Mouse (Mus musculus) intestine, embryonic 14.5 days (tissue): ENCODE data around the gene Myadm. TPM values are rescaled to one million over a fixed set of nuclear protein-coding genes. Genes with fewer than 3 reads are reported as not detected.
"Not testable (repeated sequence)": the region's sequence is repeated elsewhere in the genome, so short reads cannot be mapped to it uniquely, and the experiment has no call there.

Experiments
- ATAC-seq: fragments of 200-750 bp; cut with Nextera tagmentation; replicated peaks from 2 replicates; pipeline ENCODE4 v1.8.0; 2017; ENCODE audit warnings: low read depth, moderate number of reproducible peaks, moderate TSS enrichment, moderate library complexity; ENCODE audit not compliant: low FRiP score, low TSS enrichment
- DNase-seq: peaks from one replicate; pipeline ENCODE4 v3.0.0-alpha.2; 2018; ENCODE audit warnings: low spot score
- H3K27ac ChIP-seq: fragments of 300-500 bp; sonication (generic); 2 replicates; pipeline ENCODE4 v1.5.1; 2014; ENCODE audit warnings: low read depth, mild to moderate bottlenecking, control low read depth
- H3K27me3 ChIP-seq: fragments of 300-500 bp; sonication (generic); replicated peaks from 2 replicates; pipeline ENCODE4 v1.6.1; 2014; ENCODE audit warnings: low read length, control low read depth; ENCODE audit not compliant: control insufficient read depth, insufficient read depth
- H3K36me3 ChIP-seq: fragments of 300-500 bp; sonication (generic); 2 replicates; pipeline ENCODE4 v1.6.1; 2014; ENCODE audit warnings: low read length, control low read depth; ENCODE audit not compliant: control insufficient read depth, insufficient read depth
- H3K4me1 ChIP-seq: fragments of 300-500 bp; sonication (generic); replicated peaks from 2 replicates; pipeline ENCODE4 v1.6.1; 2014; ENCODE audit warnings: low read length, control low read depth, mixed read lengths; ENCODE audit not compliant: control insufficient read depth, insufficient read depth
- H3K4me2 ChIP-seq: fragments of 300-500 bp; sonication (generic); 2 replicates; pipeline ENCODE4 v1.6.1; 2014; ENCODE audit warnings: low read length
- H3K4me3 ChIP-seq: fragments of 300-500 bp; sonication (generic); 2 replicates; pipeline ENCODE4 v1.5.1; 2014; ENCODE audit warnings: low read depth, low read length, control low read depth, mixed read lengths
- H3K9ac ChIP-seq: fragments of 300-500 bp; sonication (generic); 2 replicates; pipeline ENCODE4 v1.6.1; 2014; ENCODE audit warnings: mild to moderate bottlenecking, low read length
- H3K9me3 ChIP-seq: fragments of 300-500 bp; sonication (generic); 2 replicates; pipeline ENCODE4 v1.6.1; 2016; ENCODE audit warnings: low read length, control low read depth; ENCODE audit not compliant: control insufficient read depth
- WGBS: fragments of 180-500 bp; shearing (Covaris S2); extraction: QIAGEN DNeasy Blood & Tissue Kit; methylation state at CpG from one replicate; pipeline ENCODE4 v1.1.7; 2014; 5-methylcytosine and 5-hydroxymethylcytosine counted together
- polyA plus RNA-seq: library from polyadenylated mRNA; unstranded; fragments of >200 nt; fragmentation: Nextera tagmentation; extraction: Ambion mirVana; gene quantifications from 2 replicates; pipeline ENCODE4 v1.2.1, GENCODE M21; 2014

Myadm gene
- polyA plus RNA-seq, 1 experiment from 2014 or later: 182 TPM

DNA sequence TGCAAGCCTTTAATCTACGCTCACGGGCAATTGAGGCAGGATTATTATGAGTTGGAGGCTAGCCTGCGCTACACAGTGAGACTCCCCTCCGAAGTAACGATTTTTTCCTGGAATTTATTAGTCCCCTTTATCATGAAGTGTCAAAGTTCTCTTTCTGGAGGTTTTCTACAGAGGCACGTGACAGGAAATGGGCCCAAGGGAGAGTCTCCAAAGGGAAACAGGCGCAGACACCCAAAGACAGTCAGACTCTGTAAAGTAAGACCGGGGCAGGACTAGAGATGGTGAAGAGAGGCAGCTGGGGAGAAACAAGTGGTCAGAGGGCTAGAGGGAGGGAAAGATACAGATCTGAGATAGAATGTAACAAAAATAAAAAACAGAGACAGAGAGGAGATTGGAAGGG lies 21.0 kb upstream of the Myadm start:
- H3K4me3 ChIP-seq: no peak overlapping the region
- no peaks in the 10 kb centered on the region for H3K36me3 ChIP-seq
- H3K27ac ChIP-seq: no peak overlapping the region
- no peaks in the 10 kb centered on the region for H3K9me3 ChIP-seq
- no peak overlapping the region for H3K9ac ChIP-seq
- DNase-seq: peak; percentile 21
- no peak overlapping the region for H3K4me2 ChIP-seq
- no peak for ATAC-seq
- WGBS: 60% methylated on average over 8 of the region's 8 CpGs
- H3K4me1 ChIP-seq: no peaks in the 10 kb centered on the region
- H3K27me3 ChIP-seq: peaks cover 6% of the 10 kb centered on the region; the same call in 1 of the 2 replicates

DNA sequence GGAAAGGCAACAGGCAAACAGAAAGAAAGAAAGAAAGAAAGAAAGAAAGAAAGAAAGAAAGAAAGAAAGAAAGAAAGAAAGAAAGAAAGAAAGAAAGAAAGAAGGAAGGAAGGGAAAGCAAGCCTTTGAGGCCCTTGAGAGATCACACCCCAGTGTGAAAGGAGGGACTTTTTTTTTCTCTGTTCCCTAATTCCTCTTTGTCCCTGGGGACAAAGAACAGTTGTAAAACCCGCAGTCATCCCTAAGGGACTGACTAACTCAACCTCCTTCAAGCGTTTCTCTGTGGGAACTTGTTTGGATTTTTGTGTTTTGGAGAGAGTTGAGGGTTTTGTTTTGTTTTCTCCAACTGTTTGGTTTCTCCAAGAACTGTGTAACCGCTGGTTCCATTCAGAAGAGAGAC lies 20.6 kb upstream of the Myadm start:
- 27% methylated on average over 3 of the region's 3 CpGs for WGBS
- no peaks in the 10 kb centered on the region for H3K4me1 ChIP-seq
- DNase-seq (peak; percentile 48), ATAC-seq (no peak)
- H3K9ac ChIP-seq: no peak overlapping the region
- H3K4me3 ChIP-seq: no peak overlapping the region
- no peaks in the 10 kb centered on the region for H3K36me3 ChIP-seq
- H3K27ac ChIP-seq: no peak overlapping the region
- peaks cover 6% of the 10 kb centered on the region; the same call in 1 of the 2 replicates for H3K27me3 ChIP-seq
- H3K9me3 ChIP-seq: no peaks in the 10 kb centered on the region
- H3K4me2 ChIP-seq: no peak overlapping the region

DNA sequence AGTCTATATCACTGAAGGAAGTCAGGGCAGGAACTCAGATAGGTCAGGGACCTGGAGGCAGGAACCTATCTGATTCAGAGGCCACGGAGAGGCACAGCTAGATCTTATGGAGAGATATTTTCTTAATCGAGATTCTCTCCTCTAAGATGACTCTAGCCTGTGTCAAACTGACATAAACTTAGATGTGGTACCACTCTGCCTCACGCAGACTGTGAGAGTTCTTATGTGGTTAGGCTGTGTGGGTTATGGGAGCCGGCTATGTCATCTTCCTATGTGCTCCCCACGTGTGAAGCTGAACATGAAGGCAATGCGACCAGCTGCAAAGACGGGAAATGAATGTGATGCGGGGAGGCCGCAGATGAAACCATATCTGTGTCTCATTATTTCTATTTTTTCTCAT lies 16.7 kb upstream of the Myadm start:
- H3K27ac ChIP-seq: no peak overlapping the region
- ATAC-seq (no peak), DNase-seq (no peak)
- WGBS: 87% methylated on average over 9 of the region's 9 CpGs
- H3K27me3 ChIP-seq: no peaks in the 10 kb centered on the region
- H3K4me3 ChIP-seq: no peak overlapping the region
- no peak overlapping the region for H3K9ac ChIP-seq
- H3K36me3 ChIP-seq: no peaks in the 10 kb centered on the region
- no peaks in the 10 kb centered on the region for H3K9me3 ChIP-seq
- no peaks in the 10 kb centered on the region for H3K4me1 ChIP-seq
- no peak overlapping the region for H3K4me2 ChIP-seq

DNA sequence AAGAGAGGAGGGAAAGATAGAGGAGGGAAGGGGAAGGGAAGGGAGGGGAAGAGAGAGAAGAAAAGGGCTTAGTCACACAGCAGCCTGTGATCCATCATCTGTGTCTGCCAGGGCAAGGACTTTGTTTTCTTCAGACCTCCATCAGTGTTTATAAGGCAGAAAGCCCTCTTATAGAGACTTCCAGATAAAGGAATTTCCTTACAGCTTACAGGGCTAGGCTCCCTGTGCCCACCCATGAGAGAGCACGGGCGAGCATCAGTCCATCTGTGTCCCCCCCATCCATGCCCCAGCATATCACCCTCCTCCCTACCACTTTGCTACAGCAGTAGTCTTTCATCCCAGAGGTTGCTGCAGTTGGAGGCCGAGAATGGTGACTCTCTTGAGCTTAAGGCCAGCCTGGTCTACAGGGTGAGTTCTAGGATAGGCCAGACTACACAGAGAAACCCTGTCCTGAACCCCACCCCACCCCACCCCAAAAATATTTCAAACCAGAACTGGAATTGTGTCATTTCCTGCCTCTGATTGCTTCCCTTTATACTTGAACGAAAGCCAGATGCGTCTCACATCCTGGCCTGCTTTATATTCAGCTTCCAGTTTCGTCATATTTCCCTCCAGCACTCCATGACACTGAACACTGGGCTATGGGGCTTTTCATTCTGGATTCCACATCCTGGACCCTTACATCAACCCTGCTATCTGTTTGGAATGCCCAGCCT lies 13.3 kb upstream of the Myadm start:
- 26% methylated on average over 6 of the region's 6 CpGs for whole genome bisulfite sequencing
- ATAC-seq: 0 out of 2 replicates have a peak, but pooled peaks have one; percentile 58
- Histone ChIP-seq H3K4me3 (no peak overlapping the region), H3K4me2 (no peak overlapping the region), H3K27ac (peak overlapping the region; percentile 82), H3K9ac (no peak overlapping the region), H3K27me3 (no peaks in the 10 kb centered on the region), H3K4me1 (no peaks in the 10 kb centered on the region), H3K36me3 (no peaks in the 10 kb centered on the region), H3K9me3 (no peaks in the 10 kb centered on the region)
- DNase-seq: no peak

DNA sequence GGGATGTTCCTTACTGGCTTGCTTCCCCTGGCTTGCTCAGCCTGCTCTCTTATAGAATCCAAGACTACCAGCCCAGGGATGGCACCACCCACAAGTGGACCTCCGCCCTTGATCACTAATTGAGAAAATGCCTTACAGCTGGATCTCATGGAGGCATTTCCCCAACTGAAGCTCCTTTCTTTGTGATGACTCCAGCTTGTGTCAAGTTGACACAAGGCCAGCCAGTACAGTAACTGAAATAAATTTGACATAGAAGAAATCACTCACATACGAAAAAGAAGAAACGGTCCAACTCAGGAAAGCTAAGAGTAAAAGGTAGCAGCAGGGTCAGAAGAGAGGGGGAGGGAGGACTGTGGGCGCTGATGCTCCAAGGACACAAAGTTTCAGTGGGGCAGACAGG lies 12.1 kb upstream of the Myadm start:
- 48% methylated on average over 4 of the region's 4 CpGs for WGBS
- not testable (repeated sequence) for H3K9me3 ChIP-seq, H3K4me3 ChIP-seq, H3K27ac ChIP-seq, H3K9ac ChIP-seq, H3K36me3 ChIP-seq, H3K4me1 ChIP-seq, H3K4me2 ChIP-seq, DNase-seq, H3K27me3 ChIP-seq, ATAC-seq

DNA sequence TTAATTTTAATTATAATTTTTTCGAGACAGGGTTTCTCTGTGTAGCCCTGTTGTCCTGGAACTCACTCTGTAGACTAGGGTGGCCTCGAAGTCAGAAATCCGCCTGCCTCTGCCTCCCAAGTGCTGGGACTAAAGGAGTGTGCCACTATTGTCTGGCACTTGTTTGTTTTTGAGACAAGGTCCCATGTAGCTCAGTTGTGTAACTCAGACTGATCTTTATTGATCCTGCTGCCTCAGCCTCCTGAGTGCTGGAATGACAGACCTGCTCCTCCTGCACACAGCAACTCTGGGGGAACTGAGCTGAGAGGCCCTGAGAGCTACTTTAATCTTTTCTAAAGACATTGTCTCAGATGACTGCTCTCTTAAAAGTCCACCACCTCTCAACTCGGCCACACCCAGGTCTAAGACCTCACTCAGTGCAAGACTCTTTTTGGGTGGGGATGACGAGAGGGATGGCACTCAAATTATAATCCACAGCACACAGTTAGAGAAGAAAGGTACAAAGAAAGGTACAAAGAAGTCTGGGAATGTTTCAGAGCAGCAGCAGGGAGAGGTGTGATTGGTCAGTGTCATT lies 8.7 kb upstream of the Myadm start:
- no peak for ATAC-seq
- Histone ChIP-seq H3K4me1 (no peaks in the 10 kb centered on the region), H3K27ac (peak overlapping the region; percentile 29; the same call in 1 of the 2 replicates), H3K36me3 (no peaks in the 10 kb centered on the region), H3K9ac (no peak overlapping the region), H3K4me2 (no peak overlapping the region), H3K9me3 (no peaks in the 10 kb centered on the region), H3K27me3 (no peaks in the 10 kb centered on the region), H3K4me3 (no peak overlapping the region)
- 77% methylated on average over 5 of the region's 5 CpGs for WGBS
- DNase-seq: no peak

DNA sequence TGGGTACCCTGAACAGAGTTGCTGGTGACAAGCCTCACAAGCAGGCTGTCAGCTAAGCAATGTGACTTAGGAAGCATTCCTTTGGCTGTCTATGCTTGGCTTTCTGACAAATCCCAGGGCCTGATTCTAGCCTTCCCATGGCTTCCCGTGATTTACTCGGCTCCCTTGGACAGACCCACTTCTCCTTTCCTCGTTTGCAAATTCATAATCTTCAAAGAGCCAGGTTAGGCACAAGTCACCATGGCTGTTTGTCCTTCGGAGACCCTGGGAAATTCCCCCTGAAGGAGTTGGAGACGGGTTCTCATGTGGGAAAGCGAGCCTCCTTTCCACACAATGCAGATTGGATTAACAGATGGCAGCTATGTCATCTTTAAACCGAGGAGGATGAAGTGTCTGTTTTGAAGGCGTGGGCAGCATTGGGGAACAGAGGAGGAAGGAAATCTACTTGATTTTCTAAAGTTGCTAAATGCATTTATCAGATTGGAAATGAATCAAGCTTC lies 8.2 kb upstream of the Myadm start:
- ATAC-seq (no peak), DNase-seq (no peak)
- Histone ChIP-seq H3K4me3 (no peak overlapping the region), H3K4me2 (no peak overlapping the region), H3K27me3 (no peaks in the 10 kb centered on the region), H3K4me1 (no peaks in the 10 kb centered on the region), H3K27ac (peak overlapping the region; percentile 29; the same call in 1 of the 2 replicates), H3K9me3 (no peaks in the 10 kb centered on the region), H3K9ac (no peak overlapping the region), H3K36me3 (no peaks in the 10 kb centered on the region)
- WGBS: 38% methylated on average over 8 of the region's 8 CpGs

DNA sequence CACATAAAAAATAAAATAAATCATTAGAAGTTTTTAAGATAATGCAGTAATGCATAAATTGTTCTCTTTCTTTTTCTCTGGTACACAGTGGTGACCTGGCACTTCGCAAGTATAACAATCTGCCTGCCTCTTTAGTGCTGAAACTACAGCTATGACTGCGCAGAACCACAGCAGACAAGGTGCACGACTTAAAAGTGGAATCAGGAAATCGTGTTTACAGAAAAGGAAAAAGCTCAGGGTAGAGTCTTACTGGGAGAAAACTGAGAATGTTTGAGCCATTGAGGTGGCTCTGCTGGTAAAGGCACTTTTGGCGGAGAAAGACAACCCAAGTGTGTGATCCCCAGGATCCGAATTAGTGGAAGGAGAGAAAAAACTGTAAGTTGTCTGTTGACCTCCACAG lies 7.1 kb upstream of the Myadm start:
- Histone ChIP-seq H3K9ac (no peak overlapping the region), H3K27me3 (no peaks in the 10 kb centered on the region), H3K27ac (no peak overlapping the region), H3K36me3 (no peaks in the 10 kb centered on the region), H3K9me3 (no peaks in the 10 kb centered on the region), H3K4me3 (no peak overlapping the region), H3K4me1 (no peaks in the 10 kb centered on the region), H3K4me2 (no peak overlapping the region)
- no peak for ATAC-seq
- WGBS: 77% methylated on average over 6 of the region's 6 CpGs
- no peak for DNase-seq
